Mouse (Mus musculus) embryonic fibroblast, embryonic 13.5 days (primary cell): ENCODE results near the gene Crb1. TPM values are rescaled to one million over a fixed set of nuclear protein-coding genes. Genes with fewer than 3 reads are reported as not detected.

ENCODE experiments used
- H3K27ac ChIP-seq: 2 replicates; pipeline ENCODE4 v1.5.1; 2012; ENCODE audit warnings: low read length, control low read depth, inconsistent platforms; ENCODE audit not compliant: insufficient read depth
- H3K4me1 ChIP-seq: 2 replicates; pipeline ENCODE4 v1.6.1; 2011; ENCODE audit warnings: low read length; ENCODE audit not compliant: control insufficient read depth, insufficient read depth
- H3K4me3 ChIP-seq: 2 replicates; pipeline ENCODE4 v1.5.1; 2011; ENCODE audit warnings: mild to moderate bottlenecking, control low read depth, low read length; ENCODE audit not compliant: insufficient read depth
- CTCF ChIP-seq: IDR thresholded peaks from 2 replicates; pipeline ENCODE4 v1.5.1; 2011; ENCODE audit warnings: mild to moderate bottlenecking, control low read depth, low read length, moderate library complexity, borderline replicate concordance; ENCODE audit not compliant: insufficient read depth
- POLR2A ChIP-seq: IDR thresholded peaks from 2 replicates; pipeline ENCODE4 v1.6.1; 2011; ENCODE audit warnings: low read depth, mild to moderate bottlenecking, control low read depth, low read length, moderate library complexity
- polyA plus RNA-seq: library from polyadenylated mRNA; stranded (reverse); fragments of >200 nt; gene quantifications from 2 replicates; pipeline ENCODE4 v1.2.4, GENCODE M21; 2011; ENCODE audit warnings: low read depth; ENCODE audit not compliant: missing spikeins, insufficient read length

Crb1 gene
- polyA plus RNA-seq, 1 experiment: not detected

GRCm38 (mm10) chr1:139234611-139235568 lies 142.0 kb downstream of the Crb1 start:
- Histone ChIP-seq H3K4me1 (no peaks in the 10 kb centered on the region), H3K27ac (no peak overlapping the region), H3K4me3 (no peak overlapping the region)
- TF ChIP-seq CTCF (no peak), POLR2A (no peak)

GRCm38 (mm10) chr1:139232636-139233035 lies 144.3 kb downstream of the Crb1 start:
- TF ChIP-seq POLR2A (no peak), CTCF (no peak)
- Histone ChIP-seq H3K27ac (no peak overlapping the region), H3K4me3 (no peak overlapping the region), H3K4me1 (no peaks in the 10 kb centered on the region)

GRCm38 (mm10) chr1:139224309-139224949 lies 152.5 kb downstream of the Crb1 start:
- no peaks in the 10 kb centered on the region; the same call in 1 of the 2 replicates for H3K4me1 ChIP-seq
- H3K27ac ChIP-seq: no peak overlapping the region
- H3K4me3 ChIP-seq: no peak overlapping the region
- TF ChIP-seq POLR2A (no peak), CTCF (no peak)

GRCm38 (mm10) chr1:139223804-139224203 lies 153.1 kb downstream of the Crb1 start:
- no peak overlapping the region for H3K4me3 ChIP-seq
- TF ChIP-seq POLR2A: no peak
- TF ChIP-seq CTCF: no peak
- no peaks in the 10 kb centered on the region; the same call in 1 of the 2 replicates for H3K4me1 ChIP-seq
- H3K27ac ChIP-seq: no peak overlapping the region

GRCm38 (mm10) chr1:139215311-139215710 lies 161.6 kb downstream of the Crb1 start:
- peaks cover 3% of the 10 kb centered on the region; the same call in 1 of the 2 replicates for H3K4me1 ChIP-seq
- H3K27ac ChIP-seq: no peak overlapping the region
- no peak for TF ChIP-seq POLR2A
- TF ChIP-seq CTCF: no peak
- H3K4me3 ChIP-seq: no peak overlapping the region

GRCm38 (mm10) chr1:139210505-139210904 lies 166.4 kb downstream of the Crb1 start:
- Histone ChIP-seq H3K27ac (0 out of 2 replicates have a peak overlapping the region, but pooled peaks have one; percentile 51), H3K4me1 (peaks cover 9% of the 10 kb centered on the region; the same call in 1 of the 2 replicates), H3K4me3 (no peak overlapping the region)
- no peak for TF ChIP-seq POLR2A
- TF ChIP-seq CTCF: no peak

- H3K4me3 ChIP-seq: no peak overlapping the region
- peaks cover 9% of the 10 kb centered on the region; the same call in 1 of the 2 replicates for H3K4me1 ChIP-seq
- TF ChIP-seq CTCF (no peak), POLR2A (no peak)
- H3K27ac ChIP-seq: no peak overlapping the region
These were observed 167.1 kb downstream of the Crb1 start for GRCm38 (mm10) chr1:139209796-139210195.

- H3K4me3 ChIP-seq: no peak overlapping the region
- no peak overlapping the region for H3K27ac ChIP-seq
- TF ChIP-seq POLR2A (no peak), CTCF (no peak)
- peaks cover 9% of the 10 kb centered on the region; the same call in 1 of the 2 replicates for H3K4me1 ChIP-seq
These were observed 170.6 kb downstream of the Crb1 start for GRCm38 (mm10) chr1:139206259-139206658.

- Histone ChIP-seq H3K4me3 (no peak overlapping the region), H3K4me1 (no peaks in the 10 kb centered on the region), H3K27ac (no peak overlapping the region)
- TF ChIP-seq CTCF (no peak), POLR2A (no peak)
These were observed 173.9 kb downstream of the Crb1 start for GRCm38 (mm10) chr1:139203026-139203425.
